ENCODE assay signal across 40 mouse cellular contexts in genomic region chr10:129702910-129703309, GRCm38 (mm10). TPM values are rescaled to one million over a fixed set of nuclear protein-coding genes. Genes with fewer than 3 reads are reported as not detected.
"Had no signal": no experiment of that assay in that cellular context is flagged by ENCODE, and none has a peak within 500 bp of the region (broad histone marks: within the 10 kb centered on the region; RNA-seq: fewer than 3 reads in every experiment).

Gene Olfr804 (plus strand): TSS chr10:129703210.

- H3K4me3 ChIP-seq: embryonic facial prominence, embryonic 10.5 days; embryonic facial prominence, embryonic 12.5 days; embryonic facial prominence, embryonic 13.5 days; embryonic facial prominence, embryonic 15.5 days; erythroblast, embryonic 14.5 days; forebrain, embryonic 10.5 days; forebrain, embryonic 12.5 days; forebrain, embryonic 13.5 days; forebrain, embryonic 15.5 days; gastrocnemius, adult 2 months; heart, adult 2 months had no signal

- DNase-seq: cerebellum, adult 8-10 months; cerebellum, adult 9-10 months; cerebellum, adult 9-11 months; cerebellum, postnatal 10 days; cerebellum, postnatal 14 days; cerebellum, postnatal 25 days; cerebellum, postnatal 36 days; embryo, embryonic 11 days; forebrain, postnatal 0 days; gastrocnemius, adult 2 months; gastrocnemius, postnatal 10 days; gastrocnemius, postnatal 14 days; gastrocnemius, postnatal 25 days; gastrocnemius, postnatal 36 days; heart, adult 11 months; heart, adult 18-20 months; heart, adult 2 months had no signal

- H3K36me3 ChIP-seq: embryonic facial prominence, embryonic 10.5 days; embryonic facial prominence, embryonic 12.5 days; embryonic facial prominence, embryonic 13.5 days; embryonic facial prominence, embryonic 15.5 days; forebrain, embryonic 10.5 days; forebrain, embryonic 12.5 days; forebrain, embryonic 15.5 days had no signal

- H3K27ac ChIP-seq: embryonic facial prominence, embryonic 10.5 days; embryonic facial prominence, embryonic 12.5 days; embryonic facial prominence, embryonic 13.5 days; embryonic facial prominence, embryonic 15.5 days; forebrain, embryonic 10.5 days; forebrain, embryonic 12.5 days; forebrain, embryonic 13.5 days; forebrain, embryonic 15.5 days; gastrocnemius, adult 2 months; heart, adult 2 months had no signal

RNA-seq across cellular contexts. Expression of gene Olfr804, which starts in this region (rescaled TPM):
- total RNA-seq: common myeloid progenitor, adult 5-6 weeks; forebrain, postnatal 0 days; gastrocnemius, adult 18-20 months; gastrocnemius, adult 2 months; gastrocnemius, adult 8-10 months; gastrocnemius, postnatal 10 days; gastrocnemius, postnatal 14 days; gastrocnemius, postnatal 25 days; gastrocnemius, postnatal 36 days; gastrocnemius, postnatal 4 days; granulocyte monocyte progenitor cell, adult 5-6 weeks; heart, adult 18-20 months; heart, adult 2 months; heart, adult 8-10 months had no signal
- polyA plus RNA-seq: cortical plate, adult 2 months; embryonic facial prominence, embryonic 10.5 days; embryonic facial prominence, embryonic 11.5 days; embryonic facial prominence, embryonic 12.5 days; embryonic facial prominence, embryonic 13.5 days; embryonic facial prominence, embryonic 14.5 days; embryonic facial prominence, embryonic 15.5 days; erythroblast, embryonic 14.5 days; forebrain, embryonic 10.5 days; forebrain, embryonic 11.5 days; forebrain, embryonic 12.5 days; forebrain, embryonic 13.5 days; forebrain, embryonic 14.5 days; forebrain, embryonic 15.5 days; forebrain, embryonic 16.5 days; forebrain, postnatal 0 days; frontal cortex, adult 2 months; gonadal fat pad, adult 2 months; heart, adult 2 months had no signal
